Mouse (Mus musculus): ENCODE measurements around the gene Plxnb1. TPM values are rescaled to one million over a fixed set of nuclear protein-coding genes. Genes with fewer than 3 reads are reported as not detected.

Gene Plxnb1
- polyA plus RNA-seq (2017; shearing (Covaris generic)): 1 to 10 TPM; 4.4 to 5.4 TPM

GRCm38 (mm10) chr9:109095137-109095982, at the start of gene Plxnb1:
Plxnb1 (plus strand) TSS chr9:109095389.

DNA sequence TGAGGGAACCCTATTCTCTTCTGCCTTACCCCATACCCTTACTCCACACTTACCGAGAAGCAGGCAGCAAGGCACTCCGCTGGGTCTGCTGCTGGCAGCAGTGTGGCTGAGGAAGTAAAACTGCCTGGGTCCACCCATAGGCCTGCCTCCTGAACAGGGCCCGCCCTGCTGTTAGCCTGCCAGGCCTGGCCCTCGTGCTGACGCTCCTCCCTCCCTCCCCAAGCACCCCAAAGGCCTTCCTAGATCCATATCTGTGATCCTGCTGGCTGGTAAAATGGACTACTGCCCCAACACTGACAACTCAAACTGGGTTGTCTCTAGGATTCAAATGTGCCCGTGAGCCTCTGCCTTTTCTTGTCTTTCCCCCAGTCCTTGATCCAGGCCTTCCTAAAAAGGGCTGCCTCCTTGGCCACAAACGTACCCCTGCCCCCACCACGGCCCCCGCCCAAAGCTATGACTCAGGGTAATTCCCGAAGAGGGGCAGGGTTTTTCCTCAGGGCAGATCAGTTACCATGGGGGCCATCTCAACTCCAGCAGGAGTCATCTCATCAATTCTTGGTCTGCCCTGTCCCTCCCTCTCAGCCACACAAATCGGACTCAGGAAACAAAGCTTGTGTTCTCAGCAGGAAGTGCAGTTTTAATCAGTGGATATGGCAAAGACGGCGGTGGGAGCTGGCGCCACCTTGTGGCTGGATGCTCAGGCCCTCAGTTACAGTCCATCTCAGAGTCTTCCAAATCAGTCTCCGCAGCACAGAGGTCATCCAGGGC, 35.9 kb upstream of the Plxnb1 start, which contains the start of gene Trex1:
Gene Trex1, minus strand, starts transcription at position 599 of the 768 bp plus-strand sequence.

GRCm38 (mm10) chr9:109073661-109074573, 21.3 kb upstream of the Plxnb1 start, which contains the start of gene Atrip:
Atrip (minus strand) TSS chr9:109074124.

GRCm38 (mm10) chr9:109082124-109082800, 12.9 kb upstream of the Plxnb1 start, which contains the start of the genes Ccdc51 and Tma7:
Ccdc51 (plus strand) TSS chr9:109082493.
Tma7 (minus strand) TSS chr9:109082587.

GRCm38 (mm10) chr9:109161941-109162340, 66.8 kb downstream of the Plxnb1 start, which contains the start of gene Fbxw21:
Fbxw21 (minus strand) TSS chr9:109162041.

Other genes with a start within 250 kb of the Plxnb1 start
- 10 to 100 TPM; 14.3 to 22.6 TPM for gene Slc26a6, start 242.1 kb upstream of the Plxnb1 start, polyA plus RNA-seq (2017; shearing (Covaris generic))
- gene Tmem89, start 180.8 kb upstream of the Plxnb1 start, polyA plus RNA-seq (2017; shearing (Covaris generic)): not detected
- gene Uqcrc1, start 158.8 kb upstream of the Plxnb1 start, polyA plus RNA-seq (2017; shearing (Covaris generic)): 100 to 1,000 TPM; 280 to 352 TPM
- 1 to 10 TPM in 1 of 2 experiments, under 1 TPM in 1; 0.57 to 5.2 TPM for gene Col7a1, start 141.8 kb upstream of the Plxnb1 start, polyA plus RNA-seq (2017; shearing (Covaris generic))
- gene Ucn2, start 109.4 kb upstream of the Plxnb1 start, polyA plus RNA-seq (2017; shearing (Covaris generic)): not detected
- 1 to 10 TPM; 5.4 to 8.1 TPM for gene Pfkfb4, start 103.6 kb upstream of the Plxnb1 start, polyA plus RNA-seq (2017; shearing (Covaris generic))
- gene Shisa5, start 56.8 kb upstream of the Plxnb1 start, polyA plus RNA-seq (2017; shearing (Covaris generic)): 1,000 to 10,000 TPM; 3,949 to 4,230 TPM
- gene Trex1, start 35.7 kb upstream of the Plxnb1 start, polyA plus RNA-seq (2017; shearing (Covaris generic)): 100 to 1,000 TPM in 1 of 2 experiments, 10 to 100 TPM in 1; 75.8 to 103 TPM
- gene Atrip, start 21.3 kb upstream of the Plxnb1 start, polyA plus RNA-seq (2017; shearing (Covaris generic)): 10 to 100 TPM; 20.3 to 33.3 TPM
- gene Ccdc51, start 12.9 kb upstream of the Plxnb1 start, polyA plus RNA-seq (2017; shearing (Covaris generic)): 10 to 100 TPM; 14.1 to 15.8 TPM
- gene Tma7, start 12.8 kb upstream of the Plxnb1 start, polyA plus RNA-seq (2017; shearing (Covaris generic)): 100 to 1,000 TPM; 511 TPM
- gene Fbxw21, start 66.7 kb downstream of the Plxnb1 start, polyA plus RNA-seq (2017; shearing (Covaris generic)): under 1 TPM; 0.40 to 0.59 TPM
- gene Fbxw13, start 100.6 kb downstream of the Plxnb1 start, polyA plus RNA-seq (2017; shearing (Covaris generic)): under 1 TPM in 1 of 2 experiments, not detected in 1; 0.18 TPM
- 1 to 10 TPM in 1 of 2 experiments, not detected in 1; 1.1 TPM for gene Fbxw20, start 139.4 kb downstream of the Plxnb1 start, polyA plus RNA-seq (2017; shearing (Covaris generic))
- gene Fbxw14, start 192.3 kb downstream of the Plxnb1 start, polyA plus RNA-seq (2017; shearing (Covaris generic)): under 1 TPM; 0.55 to 0.81 TPM
- gene Fbxw28, start 244.3 kb downstream of the Plxnb1 start, polyA plus RNA-seq (2017; shearing (Covaris generic)): under 1 TPM; 0.12 to 0.77 TPM

Data from inflammation-experienced regulatory T-cells (primary cell).